Mouse (Mus musculus): ENCODE data around the gene Krtap21-1.

Gene Krtap21-1

GRCm38 (mm10) chr16:89403768-89404167 lies at the start of gene Krtap21-1:
TSS of gene Krtap21-1 (minus strand) at chr16:89403868.
- no peak for DNase-seq (ENCODE audit: low spot score)

DNA sequence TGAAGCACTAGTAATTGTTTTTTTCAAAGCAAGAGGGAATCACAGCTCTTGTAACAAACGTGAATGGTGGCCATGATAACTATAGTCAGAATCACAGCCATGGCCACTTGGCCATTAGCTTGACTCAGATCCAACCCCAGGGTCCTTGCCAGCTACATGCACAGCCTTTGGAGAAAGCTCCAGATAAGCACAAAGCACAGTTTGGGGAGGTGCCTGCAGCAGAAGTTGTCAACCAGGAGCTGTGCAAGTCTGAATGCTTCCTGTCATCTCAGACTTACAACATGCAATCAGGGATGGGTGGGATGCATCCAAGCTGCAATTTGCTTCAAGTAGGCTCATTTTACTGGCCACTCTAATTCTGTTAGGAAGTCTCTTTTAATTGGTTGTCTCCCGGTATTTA lies 25.9 kb upstream of the Krtap21-1 start:
- DNase-seq (ENCODE audit: low spot score) = no peak

DNA sequence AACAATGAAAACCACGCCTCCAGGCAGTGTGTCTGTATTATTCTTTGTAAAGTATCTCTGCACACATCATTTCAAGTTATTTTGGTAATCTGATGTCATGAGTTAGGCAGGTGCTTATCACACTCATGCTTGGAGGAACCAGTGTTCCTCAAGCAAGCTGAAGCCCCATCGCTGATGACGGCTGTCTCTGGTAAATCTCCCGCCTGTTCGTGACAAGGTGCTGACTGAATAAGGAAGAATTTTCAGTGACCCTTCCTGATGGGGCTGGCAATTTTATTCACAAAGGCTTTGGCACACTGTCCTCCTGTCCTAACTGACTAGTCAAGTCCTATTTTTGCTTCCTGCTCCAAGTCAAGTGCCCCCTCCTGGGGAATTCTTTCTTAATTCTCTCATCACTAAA lies 21.6 kb upstream of the Krtap21-1 start:
- no peak for DNase-seq (ENCODE audit: low spot score)

DNA sequence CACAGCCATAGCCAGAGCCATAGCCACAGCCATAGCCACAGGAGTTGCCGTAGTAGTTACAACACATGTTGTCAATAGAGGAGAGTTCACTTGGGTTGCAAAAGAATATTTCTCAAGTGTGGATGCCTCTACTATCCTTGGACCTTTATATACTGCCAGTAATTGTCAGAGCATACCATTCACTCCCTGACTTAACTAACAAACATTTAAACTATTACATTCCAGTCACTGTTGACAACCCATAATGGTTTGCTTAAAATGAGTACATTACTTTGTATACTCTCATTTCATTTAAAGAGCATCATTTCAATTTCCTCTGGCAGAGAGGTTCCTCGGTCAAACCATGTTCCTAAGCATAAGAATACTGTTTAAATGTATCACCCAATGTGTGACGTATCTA lies 16.3 kb upstream of the Krtap21-1 start, which contains the start of gene Krtap6-2:
Gene Krtap6-2 (minus strand): TSS at position 101 of the 400 bp plus-strand sequence.
- DNase-seq (ENCODE audit: low spot score) = no peak

DNA sequence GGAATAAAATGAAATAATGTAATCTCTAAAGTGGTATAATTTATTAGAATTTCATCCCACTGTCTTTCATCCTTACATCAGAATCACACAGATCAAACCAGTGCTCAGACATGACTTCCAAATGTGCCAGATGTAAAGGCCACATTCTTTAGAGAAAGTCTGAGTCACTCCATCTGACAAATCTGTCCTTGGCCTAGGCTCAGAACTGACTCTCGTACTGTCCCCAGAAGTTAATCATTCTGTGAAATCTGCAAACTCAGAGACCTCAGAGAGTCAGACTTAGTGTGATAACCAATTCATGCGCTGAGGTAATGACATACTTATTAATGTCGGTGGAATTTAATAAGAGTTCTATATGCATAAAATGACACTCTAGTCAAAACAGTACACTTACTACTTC lies 12.6 kb upstream of the Krtap21-1 start:
- DNase-seq (ENCODE audit: low spot score) = no peak

- no peak for DNase-seq (ENCODE audit: low spot score)
Observed at GRCm38 (mm10) chr16:89410345-89411068, 6.8 kb upstream of the Krtap21-1 start.

- DNase-seq (ENCODE audit: low spot score) = no peak
Observed at GRCm38 (mm10) chr16:89372734-89373461, 30.8 kb downstream of the Krtap21-1 start.
